Mouse (Mus musculus) cerebellum, postnatal 14 days (tissue): ENCODE measurements around the gene Kdm2b.
A peak's percentile ranks its signal among the peaks of the same experiment; 100 is the strongest.

Experiments
- DNase-seq, 2 experiments: peaks; one replicate each; pipeline ENCODE4 v3.0.0; 2021; ENCODE audit warnings: mixed read lengths in 2 of 2

The Kdm2b gene

DNA sequence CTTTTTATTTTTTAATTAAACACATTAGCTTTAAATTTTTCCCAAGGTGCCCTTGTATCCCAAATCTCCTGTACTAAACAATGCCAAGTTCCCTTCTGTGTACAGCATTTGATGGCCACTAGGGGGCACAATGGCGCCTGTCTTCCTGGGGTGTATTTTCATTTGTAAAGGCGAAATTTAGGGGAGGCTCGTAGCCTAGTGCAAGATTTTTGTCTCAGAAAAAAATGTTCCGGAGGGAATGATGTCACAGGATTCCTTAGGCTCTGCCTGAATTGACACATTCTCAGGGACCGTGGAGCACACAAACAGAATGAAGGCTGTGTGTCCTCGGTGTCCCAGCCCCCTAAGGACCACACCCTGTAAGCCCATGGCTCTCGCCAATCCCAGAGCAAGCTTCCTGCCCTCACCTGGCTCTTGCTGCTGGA lies 64.1 kb downstream of the Kdm2b start:
- peak; percentile 85 to 88 for DNase-seq

- DNase-seq, result peak; percentile 71 to 81
These were observed 65.7 kb downstream of the Kdm2b start for GRCm38 (mm10) chr5:122923871-122924465.

DNA sequence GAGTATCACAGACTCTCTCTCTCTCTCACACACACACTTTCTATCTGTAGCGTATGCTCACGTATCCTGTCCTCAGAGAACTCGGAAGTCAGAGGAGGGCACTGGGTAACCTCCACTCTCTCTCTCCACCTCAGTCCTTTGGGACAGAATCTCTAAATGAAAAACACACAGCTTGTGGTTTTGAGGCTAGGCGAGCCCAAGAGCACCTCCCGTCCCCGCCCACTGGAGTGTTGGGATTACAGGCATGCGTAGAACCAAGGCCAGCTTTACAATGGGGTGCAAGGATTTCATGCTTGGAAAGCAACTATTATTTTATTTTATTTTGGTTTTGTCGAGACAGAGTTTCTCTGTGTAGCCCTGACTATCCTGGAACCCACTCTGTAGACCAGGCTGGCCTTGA lies 67.7 kb downstream of the Kdm2b start:
- no peak for DNase-seq

DNA sequence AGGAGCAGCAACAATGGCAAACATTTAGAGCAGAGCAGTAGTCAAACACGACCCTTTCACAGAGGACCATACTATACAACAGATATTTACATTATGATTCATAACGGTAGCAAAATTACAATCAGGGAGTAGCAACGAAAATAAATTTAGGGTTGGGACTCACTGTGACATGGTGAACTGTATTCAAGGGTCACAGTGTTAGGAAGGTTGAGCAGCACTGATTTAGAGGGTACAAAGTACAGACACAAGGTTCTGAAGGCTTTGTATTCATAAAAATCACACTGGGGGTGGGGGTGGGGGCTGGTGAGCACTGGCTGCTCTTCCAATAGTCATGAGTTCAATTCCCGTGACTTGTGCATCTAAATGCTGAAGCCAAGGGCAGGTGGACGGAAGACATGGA lies 69.1 kb downstream of the Kdm2b start:
- no peak for DNase-seq

- DNase-seq, result no peak
These were observed 71.5 kb downstream of the Kdm2b start for GRCm38 (mm10) chr5:122917982-122918711.

- no peak for DNase-seq
These were observed 73.5 kb downstream of the Kdm2b start for GRCm38 (mm10) chr5:122916147-122916546.

GRCm38 (mm10) chr5:122912863-122913262 lies 76.8 kb downstream of the Kdm2b start:
- peak in 1 of 2 experiments; percentile 39 for DNase-seq

DNA sequence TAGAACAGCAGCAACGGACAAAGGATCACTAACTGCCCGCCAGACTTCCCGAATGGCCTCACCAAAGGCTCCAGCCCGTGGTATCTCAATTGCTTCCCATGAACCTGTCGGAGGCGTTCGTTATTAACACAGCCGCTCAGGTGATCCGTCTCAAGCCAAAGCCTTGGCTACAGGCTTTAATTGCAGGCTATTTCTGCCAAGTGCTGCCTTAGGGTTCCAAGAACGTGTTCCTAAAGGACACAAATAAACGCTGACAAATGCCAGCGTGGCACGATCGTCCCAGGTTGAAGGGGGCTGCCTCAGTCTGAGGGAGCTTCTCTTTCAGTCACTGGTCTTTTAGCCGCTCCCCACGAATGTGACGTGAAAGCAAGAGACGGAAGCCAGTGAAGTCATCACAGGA lies 80.1 kb downstream of the Kdm2b start:
- peak; percentile 72 to 77 for DNase-seq

GRCm38 (mm10) chr5:122908001-122908400 lies 81.6 kb downstream of the Kdm2b start:
- DNase-seq, result no peak

DNA sequence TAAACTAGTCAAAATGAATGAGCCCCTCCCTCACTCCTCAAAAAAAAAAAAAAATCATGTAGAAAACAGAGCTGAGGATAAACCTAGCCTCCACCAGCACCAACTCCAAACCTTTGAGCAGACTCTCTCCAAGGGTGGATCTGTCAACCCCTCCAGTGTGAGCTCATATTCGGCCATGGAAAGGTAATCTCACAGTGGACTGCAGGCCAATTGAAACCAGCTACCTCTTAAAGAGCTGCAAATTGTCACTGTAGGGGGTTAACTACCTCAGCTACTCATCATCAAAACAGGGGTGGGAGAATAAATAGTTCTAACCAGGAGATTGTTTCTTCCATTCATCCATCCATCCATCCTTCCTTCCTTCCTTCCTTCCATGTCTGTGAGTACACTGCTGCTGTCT lies 82.4 kb downstream of the Kdm2b start:
- no peak for DNase-seq

- no peak for DNase-seq
These were observed 86.5 kb downstream of the Kdm2b start for GRCm38 (mm10) chr5:122903165-122903564.

GRCm38 (mm10) chr5:122902228-122902627 lies 87.4 kb downstream of the Kdm2b start:
- DNase-seq, result no peak

- DNase-seq, result no peak
These were observed 88.0 kb downstream of the Kdm2b start for GRCm38 (mm10) chr5:122901666-122902065.

GRCm38 (mm10) chr5:122901179-122901578 lies 88.4 kb downstream of the Kdm2b start:
- DNase-seq, result no peak

DNA sequence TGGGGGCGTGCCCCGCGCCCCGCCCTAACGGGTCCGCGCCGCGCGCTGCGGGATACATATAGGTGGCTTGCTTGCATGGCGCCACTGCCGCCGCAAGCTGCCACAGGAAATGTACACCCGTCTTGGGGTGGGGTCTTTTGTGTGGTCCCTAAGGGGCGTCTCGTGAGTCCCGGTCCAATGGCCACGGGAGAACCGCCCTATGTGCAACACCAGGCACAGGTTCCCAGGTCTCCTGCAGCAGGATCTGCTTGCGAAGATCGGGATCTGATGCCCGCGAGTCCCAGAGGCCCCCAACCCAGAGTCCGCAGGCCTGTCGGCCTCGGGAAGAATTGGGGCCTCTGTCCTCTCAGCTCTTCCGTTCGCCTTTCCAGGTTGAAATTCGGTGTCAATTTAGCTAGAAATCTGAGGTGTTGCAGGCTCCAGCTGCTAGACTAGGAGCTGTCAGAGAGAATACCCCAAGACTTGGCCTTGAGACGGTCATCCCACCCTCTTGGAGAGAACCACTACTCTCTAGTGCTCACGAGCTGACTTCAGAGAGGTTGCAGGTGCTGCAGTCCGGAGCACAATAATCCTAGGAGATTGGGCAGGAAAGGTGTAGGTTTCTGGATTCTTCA lies 89.0 kb downstream of the Kdm2b start:
- DNase-seq, result no peak

DNA sequence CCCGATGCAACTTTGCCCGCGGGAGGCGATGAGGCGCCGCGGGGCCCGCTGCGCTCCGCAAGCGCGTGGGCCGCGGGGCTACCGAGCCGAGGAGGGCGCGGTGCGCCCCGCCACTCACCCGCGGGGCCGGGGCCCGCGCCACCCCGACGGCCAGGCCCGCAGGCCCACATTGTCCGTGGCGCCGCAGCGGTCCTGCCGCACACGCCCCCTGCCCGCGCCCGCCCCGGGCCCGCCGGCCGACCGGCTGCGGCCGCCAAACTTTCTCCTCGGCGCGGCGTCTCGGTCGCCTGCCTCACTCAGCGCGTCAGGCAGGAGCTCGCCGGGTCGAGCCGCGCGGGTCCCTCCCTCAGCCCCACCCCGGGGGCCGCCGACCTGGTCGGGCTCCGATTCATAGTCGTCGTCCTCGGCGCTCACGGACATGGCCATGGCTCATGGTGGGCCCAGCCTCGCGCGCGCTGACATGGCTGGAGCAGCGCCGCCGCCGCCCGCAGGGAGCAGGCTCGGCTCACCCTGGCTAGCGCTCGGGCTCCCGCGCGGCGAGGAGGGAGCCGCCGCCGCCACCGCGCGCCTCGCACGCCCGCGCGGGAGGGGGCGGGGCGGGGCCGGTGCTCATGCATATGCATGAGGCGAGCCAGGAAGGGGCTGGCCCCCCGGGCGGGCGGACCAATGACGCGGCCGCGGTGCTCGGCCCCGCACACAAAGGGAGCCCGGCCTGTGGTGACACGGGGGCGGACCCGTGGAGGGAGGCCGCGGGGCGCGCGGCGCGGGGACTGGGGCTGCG lies 89.7 kb downstream of the Kdm2b start:
- DNase-seq, result peak; percentile 79 to 84

DNA sequence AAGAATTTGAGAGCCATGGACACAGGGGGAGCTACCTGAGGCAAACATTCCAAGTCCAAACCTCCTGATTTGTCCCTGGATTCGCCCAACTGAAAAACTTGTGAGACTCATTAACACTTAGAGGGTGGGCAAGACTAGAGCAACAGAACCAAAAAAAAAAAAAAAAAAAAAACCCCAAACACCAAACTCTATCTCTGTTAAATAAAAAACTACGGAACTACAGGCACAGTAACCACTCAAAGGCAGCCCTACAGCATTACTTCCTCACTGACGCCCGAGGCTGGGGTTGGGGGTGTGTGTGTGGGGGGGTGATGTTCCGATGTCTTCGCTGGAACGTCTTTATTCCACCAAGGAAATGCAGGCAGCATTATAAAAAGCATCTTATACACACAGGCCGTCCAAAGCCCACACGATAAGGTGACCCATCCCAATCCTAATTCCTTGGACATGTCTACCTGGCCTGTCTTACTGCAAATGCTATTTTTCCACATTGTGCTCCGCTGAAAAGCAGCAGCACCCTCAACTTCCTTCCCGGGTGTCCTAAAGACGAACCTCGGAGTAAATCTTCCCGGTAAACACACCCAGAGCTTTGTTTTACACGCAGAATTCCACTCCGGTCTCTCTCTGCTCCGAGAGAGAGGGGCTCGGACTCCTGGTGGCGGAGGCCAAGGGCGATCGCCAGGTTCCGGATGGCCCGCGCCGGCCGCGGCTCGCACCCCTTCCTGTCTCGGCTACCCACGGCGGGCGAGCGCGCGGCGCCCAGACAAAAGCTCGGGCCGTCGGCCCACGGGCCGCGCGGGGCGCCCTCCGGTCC lies 90.5 kb downstream of the Kdm2b start:
- peak in 1 of 2 experiments; percentile 20 for DNase-seq

DNA sequence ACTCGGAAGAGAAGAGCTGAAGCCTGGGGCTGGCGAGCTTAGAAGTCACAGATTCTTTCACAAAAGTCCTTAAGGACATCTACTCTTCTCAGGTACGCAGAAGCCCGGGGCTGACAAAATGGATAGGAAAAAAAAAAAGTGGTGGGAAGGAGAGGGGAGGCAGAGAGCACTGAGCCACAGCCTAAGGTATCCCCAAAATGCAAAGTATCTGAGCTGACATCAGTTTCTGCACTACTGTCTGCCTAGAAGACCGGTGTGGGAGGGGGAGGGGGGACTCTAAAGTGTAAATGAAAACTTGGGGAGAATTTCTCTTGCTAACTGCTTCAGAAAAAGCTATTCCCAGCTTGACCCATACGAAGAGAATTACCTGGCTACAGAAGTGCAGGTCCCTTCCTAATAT lies 91.5 kb downstream of the Kdm2b start:
- no peak for DNase-seq

- DNase-seq, result no peak
These were observed 94.8 kb downstream of the Kdm2b start for GRCm38 (mm10) chr5:122894821-122895220.

DNA sequence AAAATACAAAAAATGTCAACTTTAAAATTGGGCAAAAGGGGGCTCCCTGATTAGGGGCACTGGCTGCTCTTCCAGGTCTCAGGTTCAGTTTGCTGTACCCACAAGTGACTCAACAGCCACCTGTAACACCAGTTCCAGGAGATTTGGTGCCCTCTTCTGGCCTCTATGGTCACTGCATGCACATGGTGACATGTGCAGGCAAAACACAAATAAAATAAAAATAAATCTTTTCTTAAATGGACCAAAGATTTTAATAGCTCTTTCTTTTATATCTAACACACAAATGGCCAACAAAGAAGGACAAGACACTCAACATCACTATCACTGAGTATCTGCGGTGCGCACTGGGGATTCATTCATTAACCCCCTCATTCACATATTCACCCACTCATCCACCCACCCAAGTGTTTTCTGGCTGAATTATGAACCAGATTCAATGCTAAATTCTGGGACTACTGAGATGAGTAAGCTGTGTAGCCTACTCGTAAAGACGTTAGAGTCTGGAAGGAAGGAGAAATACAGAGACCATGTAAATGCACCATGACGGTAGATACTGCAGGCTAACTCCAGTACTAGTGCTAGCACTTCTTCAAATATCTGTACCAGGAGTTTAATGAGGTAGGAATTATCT lies 95.5 kb downstream of the Kdm2b start:
- peak; percentile 76 to 91 for DNase-seq

DNA sequence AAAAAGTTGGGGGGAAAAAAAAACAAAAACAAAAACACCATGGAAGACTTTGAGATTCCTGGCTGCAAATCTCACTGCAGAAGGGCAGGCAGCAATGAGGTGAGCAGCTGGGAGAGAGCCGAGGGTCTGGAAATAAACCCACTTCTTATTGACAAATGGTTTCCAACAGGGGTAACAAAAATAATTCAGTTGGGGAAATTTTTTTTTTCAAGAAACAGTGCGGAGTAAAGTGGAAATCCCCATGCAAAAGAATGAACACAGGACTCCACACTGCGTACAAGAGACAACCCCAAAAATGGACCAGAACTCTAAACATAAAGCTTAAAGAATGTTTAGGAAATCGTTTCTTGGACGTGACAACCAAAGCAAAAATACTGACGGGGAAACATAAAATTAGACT lies 96.4 kb downstream of the Kdm2b start:
- DNase-seq, result no peak

- DNase-seq, result no peak
These were observed 99.2 kb downstream of the Kdm2b start for GRCm38 (mm10) chr5:122890396-122890795.
